Mouse (Mus musculus): ENCODE results near the gene Mrtfa.

Mrtfa gene

DNA sequence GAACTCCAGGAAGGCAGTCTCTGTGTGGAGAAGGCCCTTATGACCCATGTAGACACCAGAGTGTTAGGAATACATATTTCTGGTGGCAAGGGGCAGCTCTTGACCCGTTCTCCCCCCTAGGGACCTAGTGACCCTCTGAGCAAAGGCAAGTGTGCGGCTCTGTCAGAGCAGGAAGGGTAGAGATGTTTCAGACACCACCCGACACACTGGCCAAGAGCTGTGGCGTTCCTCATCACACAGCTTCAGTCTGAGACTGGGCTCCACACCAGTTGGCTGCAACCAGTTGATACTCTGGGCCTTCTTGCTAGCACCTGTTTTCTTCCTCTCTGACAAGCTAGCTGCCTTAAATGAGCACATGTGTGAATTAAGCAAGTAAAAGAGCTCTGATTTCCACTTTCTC is 158.9 kb downstream of the Mrtfa start:
- no peak for DNase-seq (ENCODE audit: low spot score in 2 of 2)

GRCm38 (mm10) chr15:81030891-81031425 is 159.6 kb downstream of the Mrtfa start:
- no peak for DNase-seq (ENCODE audit: low spot score in 2 of 2)

GRCm38 (mm10) chr15:81027378-81028173 is 163.0 kb downstream of the Mrtfa start:
- DNase-seq (ENCODE audit: low spot score in 2 of 2): peak; percentile 86 to 91

DNA sequence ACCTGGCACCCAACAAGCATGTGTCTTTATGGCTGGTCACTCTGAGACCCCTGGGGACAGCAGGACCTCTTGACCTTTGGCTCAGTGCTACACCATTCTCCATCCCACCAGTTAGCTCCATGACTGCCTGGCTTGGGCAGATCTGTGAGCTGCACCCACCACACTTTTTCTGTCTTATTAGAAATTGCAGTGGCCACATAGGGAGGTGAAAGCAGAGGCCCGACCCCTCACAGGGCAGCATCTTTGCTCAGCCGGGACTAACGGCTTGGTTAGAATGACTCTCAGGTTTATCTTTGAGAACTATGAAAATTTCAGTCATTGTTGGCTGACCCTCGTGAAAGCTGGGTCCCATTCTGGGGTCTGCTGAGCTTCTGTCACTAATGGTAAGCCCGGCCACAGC is 163.7 kb downstream of the Mrtfa start:
- DNase-seq (ENCODE audit: low spot score in 2 of 2): no peak

- DNase-seq (ENCODE audit: low spot score in 2 of 2): peak in 1 of 2 experiments; percentile 59
Measured at GRCm38 (mm10) chr15:81023842-81024241, 166.7 kb downstream of the Mrtfa start.

DNA sequence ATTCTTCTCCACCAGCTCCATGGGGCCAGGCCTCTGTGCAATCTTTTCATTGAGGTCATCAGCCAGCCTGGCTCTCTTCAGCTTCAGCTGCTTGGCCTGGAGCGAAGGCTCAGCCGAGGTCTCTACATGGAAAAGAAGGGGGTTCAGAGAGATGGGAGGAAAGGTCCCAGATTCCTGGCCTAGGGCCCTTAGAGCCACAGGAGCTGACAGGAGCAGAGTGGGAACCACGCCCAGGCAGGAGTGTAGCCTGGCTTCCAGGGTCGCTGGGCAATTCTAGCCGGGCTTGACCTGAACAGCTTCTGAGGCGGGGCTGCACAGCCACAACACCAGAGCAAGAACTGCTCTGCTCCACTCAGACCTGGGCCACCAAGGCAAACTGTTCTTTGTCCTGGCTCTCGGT is 168.1 kb downstream of the Mrtfa start:
- no peak for DNase-seq (ENCODE audit: low spot score in 2 of 2)

DNA sequence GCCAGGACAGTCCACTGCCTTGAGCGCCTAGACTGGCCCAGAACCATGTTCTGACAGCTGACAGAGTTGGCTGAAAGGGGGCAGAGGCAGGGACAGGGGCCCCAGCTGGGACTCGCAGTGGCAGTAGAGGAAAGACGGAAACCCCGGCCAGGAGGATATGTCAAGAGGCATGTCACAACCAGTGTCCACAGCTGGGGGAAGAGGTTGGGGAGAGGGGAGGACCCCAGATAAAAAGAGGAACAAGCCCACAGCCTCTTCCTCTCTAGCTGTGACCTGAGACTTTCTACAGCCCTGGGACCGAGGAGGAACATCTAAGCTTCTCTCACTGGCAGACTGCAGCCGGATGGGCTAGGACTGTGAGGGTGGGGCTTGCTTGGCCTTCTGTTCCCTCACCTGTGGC is 169.2 kb downstream of the Mrtfa start:
- DNase-seq (ENCODE audit: low spot score in 2 of 2): no peak

GRCm38 (mm10) chr15:81017308-81017707 is 173.2 kb downstream of the Mrtfa start:
- no peak for DNase-seq (ENCODE audit: low spot score in 2 of 2)

DNA sequence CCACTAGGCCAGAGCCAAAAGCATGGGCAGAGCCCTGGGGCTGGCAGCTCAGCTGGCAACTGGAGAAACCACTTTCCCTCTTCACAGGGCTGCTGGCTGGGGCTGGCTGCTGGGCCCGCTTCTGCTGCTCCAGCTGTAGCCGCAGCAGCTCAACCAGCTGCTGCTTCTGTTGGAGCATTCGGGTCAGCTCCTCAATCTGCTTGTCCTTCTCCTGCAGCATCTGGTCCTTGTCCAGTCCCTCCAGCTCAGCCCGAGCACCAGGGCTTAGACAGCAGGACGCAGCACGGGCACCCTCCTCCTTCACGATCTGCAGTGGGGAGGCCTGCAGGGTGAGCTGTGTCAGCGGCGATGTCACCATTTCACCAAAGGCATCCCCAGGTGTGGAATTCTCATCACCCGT is 174.1 kb downstream of the Mrtfa start:
- DNase-seq (ENCODE audit: low spot score in 2 of 2): no peak

DNA sequence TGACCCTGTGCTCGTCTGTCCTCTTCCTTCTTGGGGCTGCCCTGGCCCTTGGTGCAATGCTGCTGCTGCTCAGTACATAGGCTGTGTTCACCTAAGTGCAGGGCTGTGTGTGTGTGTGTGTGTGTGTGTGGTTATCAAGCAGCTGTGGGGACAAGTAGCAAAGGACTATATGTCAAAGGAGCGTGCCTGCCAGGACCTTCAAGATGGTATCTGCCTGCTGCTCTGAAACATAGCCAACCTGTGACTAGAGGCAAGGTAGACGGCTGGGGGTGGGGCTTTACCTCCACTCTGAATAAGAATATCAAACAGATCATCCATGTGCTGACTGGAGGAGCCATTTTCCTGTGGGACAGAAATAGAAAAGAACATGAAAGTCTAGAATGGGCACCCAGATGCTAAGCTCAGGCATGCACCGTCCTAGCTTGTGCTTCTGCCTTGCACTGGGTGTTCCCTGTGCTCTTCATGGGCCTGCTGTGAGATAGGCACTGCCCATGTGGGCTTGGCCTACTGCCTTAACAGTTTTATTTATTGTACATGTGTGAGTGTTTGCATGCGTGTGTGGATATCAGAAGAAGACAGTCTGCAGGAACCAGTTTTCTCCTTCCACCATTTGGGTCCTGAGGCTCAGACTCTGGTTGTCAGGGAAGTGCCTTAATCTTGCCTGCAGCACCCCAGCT is 175.4 kb downstream of the Mrtfa start:
- DNase-seq (ENCODE audit: low spot score in 2 of 2): no peak

DNA sequence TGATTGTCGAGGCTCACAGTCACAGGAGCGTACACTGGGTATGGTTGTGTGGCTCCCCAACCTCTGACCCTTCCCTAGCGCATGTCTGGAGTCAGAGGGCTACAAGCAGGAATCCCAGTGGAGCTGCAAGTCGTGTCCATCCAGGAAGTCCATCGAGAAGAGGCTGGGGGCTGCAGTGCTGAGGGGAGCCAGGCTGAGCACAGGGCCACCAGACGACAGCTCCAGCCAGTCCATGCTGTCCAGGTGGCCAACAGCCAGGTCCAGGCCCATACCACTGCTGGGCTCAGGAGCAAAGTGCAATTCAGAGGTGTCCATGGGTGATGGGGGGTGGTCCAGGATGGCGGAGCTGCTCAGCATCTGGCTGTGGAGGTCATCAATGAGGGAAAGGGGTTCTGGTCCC is 177.4 kb downstream of the Mrtfa start:
- DNase-seq (ENCODE audit: low spot score in 2 of 2): no peak

- no peak for DNase-seq (ENCODE audit: low spot score in 2 of 2)
Measured at GRCm38 (mm10) chr15:81012359-81012758, 178.2 kb downstream of the Mrtfa start.

GRCm38 (mm10) chr15:81011523-81011922 is 179.0 kb downstream of the Mrtfa start:
- no peak for DNase-seq (ENCODE audit: low spot score in 2 of 2)

DNA sequence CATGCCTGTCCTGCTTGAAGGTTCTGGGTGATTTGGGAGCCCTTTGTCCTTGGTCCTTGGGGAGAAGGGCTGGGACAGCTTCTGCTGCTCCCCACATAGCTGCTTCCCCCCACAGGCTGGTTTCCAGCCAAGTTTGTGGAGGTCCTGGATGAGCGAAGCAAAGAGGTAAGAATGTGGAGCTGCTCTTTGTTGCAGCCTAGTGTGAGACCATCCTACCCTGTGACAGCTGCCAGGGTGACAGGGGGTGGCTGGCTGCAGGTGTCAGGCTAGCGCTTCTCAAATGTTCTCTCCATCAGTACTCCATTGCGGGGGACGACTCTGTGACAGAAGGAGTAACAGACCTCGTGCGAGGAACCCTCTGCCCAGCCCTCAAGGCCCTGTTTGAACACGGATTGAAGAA is 180.4 kb downstream of the Mrtfa start:
- no peak for DNase-seq (ENCODE audit: low spot score in 2 of 2)

GRCm38 (mm10) chr15:81008689-81009123 is 181.9 kb downstream of the Mrtfa start:
- DNase-seq (ENCODE audit: low spot score in 2 of 2): peak in 1 of 2 experiments; percentile 61

DNA sequence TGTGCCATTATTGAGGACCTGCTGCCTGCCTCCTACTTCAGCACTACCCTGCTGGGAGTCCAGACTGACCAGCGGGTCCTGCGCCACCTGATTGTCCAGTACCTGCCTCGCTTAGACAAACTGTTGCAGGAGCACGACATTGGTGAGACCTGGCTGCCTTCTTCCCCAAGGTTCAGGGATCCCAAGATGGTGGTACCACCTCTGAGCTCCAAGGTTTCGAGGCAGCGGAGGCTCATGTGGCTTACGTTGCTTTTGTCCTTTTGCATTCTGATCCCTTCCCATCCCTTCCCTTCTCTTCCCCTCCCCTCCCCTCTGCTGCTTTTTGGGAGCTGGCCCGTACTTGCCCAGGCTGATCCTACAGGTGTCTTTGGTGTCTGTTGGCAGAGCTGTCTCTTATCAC is 182.7 kb downstream of the Mrtfa start:
- no peak for DNase-seq (ENCODE audit: low spot score in 2 of 2)

DNA sequence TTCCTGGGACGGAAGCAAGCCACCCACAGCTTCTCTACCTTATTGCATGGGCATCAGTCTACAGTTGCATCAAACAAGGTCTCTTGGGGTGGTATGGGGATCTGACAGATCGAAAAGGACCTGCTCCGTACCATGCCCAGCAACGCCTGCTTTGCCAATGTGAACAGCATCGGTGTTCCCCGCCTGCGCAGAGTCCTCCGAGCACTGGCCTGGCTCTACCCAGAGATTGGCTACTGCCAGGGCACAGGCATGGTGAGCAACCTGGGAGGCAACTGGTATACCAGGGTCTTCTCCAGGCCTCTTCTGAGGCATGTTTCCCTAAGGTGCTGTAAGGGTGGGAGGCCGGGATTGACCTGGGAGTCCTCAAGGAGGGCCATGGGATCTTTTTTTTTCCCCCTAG is 183.2 kb downstream of the Mrtfa start:
- no peak for DNase-seq (ENCODE audit: low spot score in 2 of 2)

- no peak for DNase-seq (ENCODE audit: low spot score in 2 of 2)
Measured at GRCm38 (mm10) chr15:81006127-81006735, 184.3 kb downstream of the Mrtfa start.

- no peak for DNase-seq (ENCODE audit: low spot score in 2 of 2)
Measured at GRCm38 (mm10) chr15:81000419-81001138, 190.0 kb downstream of the Mrtfa start.

DNA sequence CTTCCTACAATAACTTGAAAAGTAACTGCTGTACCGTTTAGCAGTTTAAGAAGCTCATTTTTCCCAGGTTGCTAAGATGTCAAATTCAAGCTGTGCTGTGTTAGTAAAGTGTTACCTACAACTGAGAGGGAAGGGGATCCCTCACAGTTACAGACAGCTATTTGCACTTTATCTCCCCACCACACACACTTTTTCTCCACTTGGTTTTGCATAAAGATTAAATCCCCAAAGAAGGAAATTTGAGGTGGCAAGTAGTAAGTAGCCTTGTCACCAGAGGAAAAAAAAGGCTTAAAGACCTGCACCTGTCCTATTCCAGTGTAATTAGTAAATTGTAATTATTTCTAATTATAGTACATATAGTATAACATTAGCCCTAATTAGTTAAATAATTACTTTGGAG is 193.5 kb downstream of the Mrtfa start:
- DNase-seq (ENCODE audit: low spot score in 2 of 2): no peak

DNA sequence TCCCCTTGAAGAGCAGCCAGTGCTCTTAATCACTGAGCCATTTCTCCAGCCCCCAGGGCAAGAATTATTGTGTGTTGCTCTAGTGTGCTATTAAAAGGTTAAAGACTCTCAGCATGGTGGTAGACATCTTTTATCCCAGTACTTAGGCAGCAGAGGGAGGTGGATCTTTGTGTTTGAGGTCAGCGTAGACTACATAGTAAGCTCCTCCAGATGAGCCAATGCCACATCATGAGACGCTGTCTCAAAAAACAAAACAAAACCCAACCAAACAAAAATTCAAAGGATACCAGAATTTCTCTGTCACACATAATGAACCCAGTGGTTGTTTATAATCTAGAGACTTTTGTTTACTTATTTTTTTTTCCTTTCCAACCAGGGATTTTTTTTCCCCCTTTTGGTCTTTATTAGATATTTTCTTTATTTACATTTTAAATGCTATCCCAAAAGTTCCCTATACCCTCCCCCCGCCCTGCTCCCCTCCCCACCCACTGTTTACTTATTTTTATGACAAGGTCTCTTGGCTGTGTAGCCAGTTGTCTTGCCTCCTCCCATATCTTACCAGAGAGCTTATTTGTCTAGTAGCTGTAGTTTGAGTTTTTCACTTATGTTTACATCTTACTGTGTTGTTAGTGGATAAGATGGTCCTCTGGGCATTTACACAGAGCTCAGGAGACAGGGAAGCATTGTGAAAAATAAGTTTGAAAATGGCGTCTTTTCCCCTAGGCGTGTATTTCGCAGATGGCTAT is 194.3 kb downstream of the Mrtfa start:
- DNase-seq (ENCODE audit: low spot score in 2 of 2): no peak

Measured in frontal cortex, postnatal 36 days (tissue).